Mouse (Mus musculus) central nervous system, embryonic 14 days (tissue): ENCODE results near the gene Txndc8. TPM values are rescaled to one million over a fixed set of nuclear protein-coding genes. Genes with fewer than 3 reads are reported as not detected.

Source experiments
- polyA plus RNA-seq: library from polyadenylated mRNA; depleted of rRNA; stranded (reverse); fragments of >200 nt; gene quantifications from 2 replicates; pipeline ENCODE4 v1.2.3, GENCODE M21; 2012; rRNA removed

The Txndc8 gene
- polyA plus RNA-seq: not detected in 2 replicates

GRCm38 (mm10) chr4:58009024-58009423 lies at the start of gene Txndc8:
Txndc8 (minus strand) TSS chr4:58009124.

GRCm38 (mm10) chr4:57956029-57956960 lies 52.6 kb downstream of the Txndc8 start, which contains the start of gene Txn1:
Txn1 (minus strand) TSS chr4:57956411.

Other genes starting within 250 kb of the Txndc8 start
- gene D630039A03Rik, start 92.8 kb downstream of the Txndc8 start, polyA plus RNA-seq: 0.10 and 0.14 TPM in 2 replicates
- gene Txn1, start 52.7 kb downstream of the Txndc8 start, polyA plus RNA-seq: 232 and 249 TPM in 2 replicates
- gene Svep1, start 197.7 kb upstream of the Txndc8 start, polyA plus RNA-seq: 1.6 and 4.2 TPM in 2 replicates